Mouse (Mus musculus) left cerebral cortex, adult 2 months (tissue): ENCODE data around the gene Elovl6. TPM values are rescaled to one million over a fixed set of nuclear protein-coding genes. Genes with fewer than 3 reads are reported as not detected.

ENCODE experiments used
- DNase-seq, 2 experiments: peaks; one replicate each; pipeline ENCODE4 v3.0.0; 2021 to 2022; ENCODE audit warnings: low spot score in 2 of 2, mixed read lengths in 1 of 2; ENCODE audit errors: extremely low spot score in 1 of 2
- H3K27ac ChIP-seq: fragments of 200-600 bp; 2 replicates; pipeline ENCODE4 v1.8.1; 2022
- H3K4me3 ChIP-seq: fragments of 200-600 bp; 2 replicates; pipeline ENCODE4 v1.8.1; 2022
- CTCF ChIP-seq: fragments of 200-600 bp; IDR thresholded peaks from 2 replicates; pipeline ENCODE4 v1.8.1; 2022; ENCODE audit warnings: antibody characterized with exemption, mild to moderate bottlenecking, moderate library complexity
- intact Hi-C: fragments of 180-260 bp; cut with DNase I; formaldehyde crosslinking; loops from one replicate; pipeline ENCODE4 v1.15.1; 2025
- total RNA-seq, 2 experiments: library from RNA; stranded (reverse); gene quantifications; 2 replicates each; pipeline ENCODE4 v1.2.3; 2021

Elovl6 gene
- total RNA-seq, 2 experiments from 2014 or later, result 27.5 to 29.3 TPM

- DNase-seq, result no peak
- H3K4me3 ChIP-seq, result peak overlapping the region; percentile 40; the same call in 1 of the 2 replicates
- peak overlapping the region; percentile 95 for H3K27ac ChIP-seq
- no peak for TF ChIP-seq CTCF
- intact Hi-C loops, result loop anchor here (2.0 to 5.0 kb wide), 2 partner anchors 51 to 56 kb away; no protein-coding TSS in a partner anchor
These were observed 59.1 kb downstream of the Elovl6 start for GRCm38 (mm10) chr3:129591251-129591650.

- intact Hi-C loops, result loop anchor here (2.0 to 5.0 kb wide), 2 partner anchors 51 to 57 kb away; no protein-coding TSS in a partner anchor
- no peak for DNase-seq
- H3K4me3 ChIP-seq, result no peak overlapping the region
- H3K27ac ChIP-seq, result no peak overlapping the region
- TF ChIP-seq CTCF, result no peak
These were observed 59.6 kb downstream of the Elovl6 start for GRCm38 (mm10) chr3:129591761-129592160.

DNA sequence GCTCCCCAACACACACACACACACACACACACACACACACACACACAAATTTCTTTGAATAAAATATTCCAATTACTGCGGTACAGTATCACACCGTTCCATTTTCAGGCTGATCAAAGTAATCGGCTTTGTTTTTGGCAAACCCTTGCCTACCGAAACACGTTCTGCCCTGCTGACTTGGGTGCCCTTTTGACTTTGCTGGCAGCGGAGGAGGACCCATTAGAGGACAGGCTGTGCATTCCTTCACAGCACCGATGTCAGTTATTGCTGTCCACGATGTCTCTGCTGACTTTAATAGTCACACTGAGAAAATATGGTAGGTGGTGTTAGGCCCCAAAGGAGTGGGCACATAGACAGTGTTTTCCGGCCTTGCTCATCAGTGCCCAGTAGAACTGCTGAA is 60.8 kb downstream of the Elovl6 start:
- DNase-seq, result no peak
- H3K27ac ChIP-seq, result no peak overlapping the region
- no peak for TF ChIP-seq CTCF
- intact Hi-C loops, result loop anchor here (5.0 kb wide), 1 partner anchor 49 kb away; no protein-coding TSS in a partner anchor
- no peak overlapping the region for H3K4me3 ChIP-seq

DNA sequence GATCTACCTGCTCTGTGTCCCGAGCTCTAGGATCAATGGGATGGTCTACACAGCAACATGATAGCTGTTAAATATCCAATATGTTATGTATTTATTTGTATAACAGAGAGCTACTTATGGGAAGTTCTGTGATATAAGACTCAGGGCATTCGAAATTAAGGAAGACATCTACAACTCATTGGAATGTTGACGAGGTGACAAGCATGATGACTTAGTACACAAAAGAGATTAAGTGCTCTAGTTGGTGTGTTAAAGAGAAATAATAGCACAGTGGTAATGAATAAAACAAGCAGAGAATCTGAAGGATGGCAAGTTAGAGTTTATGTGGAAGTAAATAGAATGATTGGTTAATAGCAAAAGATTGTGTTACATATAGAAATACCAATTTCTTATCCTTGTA is 61.6 kb downstream of the Elovl6 start:
- intact Hi-C loops, result loop anchor here (5.0 kb wide), 1 partner anchor 49 kb away; no protein-coding TSS in a partner anchor
- H3K27ac ChIP-seq, result no peak overlapping the region
- DNase-seq, result no peak
- H3K4me3 ChIP-seq, result no peak overlapping the region
- TF ChIP-seq CTCF, result no peak

DNA sequence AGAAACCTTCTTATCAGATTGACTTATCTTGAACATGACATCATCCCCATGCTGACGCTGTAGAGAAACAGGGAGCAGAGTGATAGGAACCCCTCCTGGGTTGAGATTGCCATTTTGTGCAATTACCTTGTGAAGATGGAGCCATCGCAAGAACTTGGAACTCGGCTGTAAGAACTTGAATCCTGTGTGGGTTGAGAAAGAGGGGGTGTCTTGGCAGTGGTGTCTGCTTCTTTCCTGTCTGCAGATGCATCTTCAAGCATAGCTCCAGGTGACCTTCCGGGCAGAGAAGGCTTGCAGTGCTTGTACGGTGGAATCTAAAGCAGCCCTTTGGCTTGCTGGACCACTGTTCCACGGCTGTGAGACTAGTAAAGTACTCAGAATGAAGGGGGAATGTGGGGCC is 63.9 kb downstream of the Elovl6 start:
- DNase-seq, result no peak
- no peak overlapping the region for H3K27ac ChIP-seq
- TF ChIP-seq CTCF, result no peak
- intact Hi-C loops, result no loop called here
- H3K4me3 ChIP-seq, result no peak overlapping the region

GRCm38 (mm10) chr3:129602289-129602688 is 70.1 kb downstream of the Elovl6 start:
- no peak overlapping the region for H3K27ac ChIP-seq
- H3K4me3 ChIP-seq, result no peak overlapping the region
- DNase-seq, result no peak
- intact Hi-C loops, result no loop called here
- no peak for TF ChIP-seq CTCF

DNA sequence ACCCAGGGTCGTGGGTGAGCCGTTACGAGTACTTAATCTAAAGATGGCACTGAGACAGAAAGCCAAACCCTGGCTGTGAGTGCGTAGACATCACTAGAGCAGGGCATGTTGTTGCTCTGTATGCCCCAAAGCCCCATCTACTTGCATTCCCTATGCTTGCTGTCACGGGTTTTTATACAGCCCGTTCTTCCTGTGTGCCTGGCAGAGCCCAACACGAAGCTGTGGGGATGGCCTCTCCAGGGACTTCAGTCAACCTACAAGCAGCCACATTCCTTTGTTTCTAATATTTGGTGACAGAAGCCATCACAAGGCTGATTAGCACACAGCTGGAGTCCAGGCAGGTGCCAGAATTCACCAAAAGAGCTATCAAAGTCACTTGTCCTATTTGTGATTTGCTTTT is 73.3 kb downstream of the Elovl6 start:
- TF ChIP-seq CTCF, result no peak
- no peak overlapping the region for H3K4me3 ChIP-seq
- H3K27ac ChIP-seq, result no peak overlapping the region
- DNase-seq, result no peak
- intact Hi-C loops, result no loop called here

GRCm38 (mm10) chr3:129605934-129606333 is 73.8 kb downstream of the Elovl6 start:
- Histone ChIP-seq H3K4me3 (no peak overlapping the region), H3K27ac (no peak overlapping the region)
- DNase-seq, result no peak
- TF ChIP-seq CTCF, result no peak
- intact Hi-C loops, result no loop called here

GRCm38 (mm10) chr3:129611626-129612025 is 79.5 kb downstream of the Elovl6 start:
- intact Hi-C loops, result no loop called here
- Histone ChIP-seq H3K27ac (no peak overlapping the region), H3K4me3 (no peak overlapping the region)
- no peak for DNase-seq
- TF ChIP-seq CTCF, result no peak

GRCm38 (mm10) chr3:129612311-129613097 is 80.3 kb downstream of the Elovl6 start:
- Histone ChIP-seq H3K4me3 (peak overlapping the region; percentile 37), H3K27ac (no peak overlapping the region)
- DNase-seq, result peak in 1 of 2 experiments; percentile 24
- TF ChIP-seq CTCF, result no peak
- intact Hi-C loops, result no loop called here

DNA sequence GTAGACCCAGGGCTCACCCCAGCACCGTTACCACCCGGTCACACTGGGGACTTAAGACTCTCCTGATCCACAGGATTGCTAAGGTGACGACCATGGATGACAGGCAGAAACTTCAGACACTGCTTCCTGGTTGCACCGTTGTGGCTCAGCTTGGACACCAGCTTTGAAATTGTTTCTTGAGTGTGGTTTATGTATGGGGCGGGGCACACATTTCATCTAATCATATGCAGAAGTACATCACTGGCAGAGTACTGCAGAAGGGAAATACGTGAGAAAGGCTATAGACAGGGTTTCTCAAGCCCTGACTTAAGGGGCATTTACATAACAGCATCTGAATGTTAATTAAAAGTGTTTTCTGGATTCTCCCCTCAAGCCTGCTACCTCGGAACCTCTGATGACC is 81.6 kb downstream of the Elovl6 start:
- TF ChIP-seq CTCF, result no peak
- intact Hi-C loops, result no loop called here
- DNase-seq, result no peak
- H3K27ac ChIP-seq, result no peak overlapping the region
- H3K4me3 ChIP-seq, result no peak overlapping the region

DNA sequence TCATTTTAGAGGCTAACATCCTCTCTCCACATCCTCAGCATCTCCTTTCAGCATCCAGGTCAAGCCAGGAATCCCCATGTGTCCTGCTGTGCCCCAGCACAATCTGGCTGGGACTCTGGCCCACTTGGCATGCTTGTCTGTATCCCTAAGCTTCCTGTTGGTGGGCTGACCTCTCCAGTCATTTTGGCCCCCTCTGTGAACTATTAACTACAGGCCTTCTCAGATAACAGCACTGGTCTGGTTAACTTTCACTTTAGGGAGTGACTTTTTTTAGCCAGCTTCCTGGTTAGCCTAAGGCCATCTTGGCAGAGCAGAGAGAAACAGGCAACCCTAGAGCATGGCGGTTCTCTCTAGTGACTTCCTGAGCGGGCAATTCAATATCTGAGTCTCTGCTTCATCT is 82.1 kb downstream of the Elovl6 start:
- H3K4me3 ChIP-seq, result no peak overlapping the region
- intact Hi-C loops, result no loop called here
- no peak for DNase-seq

DNA sequence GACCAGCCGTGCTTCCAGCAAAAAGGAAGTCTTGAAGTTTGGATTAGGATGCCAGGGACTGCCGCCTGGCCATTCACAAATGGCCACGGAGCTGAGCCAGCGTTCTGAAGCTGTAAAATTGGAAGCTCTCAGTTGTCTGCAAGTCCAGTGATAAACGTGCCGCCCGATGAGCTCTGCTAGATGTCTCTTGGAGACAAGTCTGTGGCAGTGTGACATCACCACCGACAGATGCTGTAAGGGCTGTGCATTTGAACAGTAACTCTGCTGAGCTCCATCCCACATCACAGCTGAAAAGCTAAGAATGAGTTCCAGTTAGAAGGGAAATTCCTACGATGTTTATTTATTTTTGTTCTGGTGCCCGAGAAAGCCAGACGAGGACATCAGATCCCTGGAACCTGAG is 85.3 kb downstream of the Elovl6 start:
- no peak for DNase-seq
- no peak for TF ChIP-seq CTCF
- intact Hi-C loops, result no loop called here
- no peak overlapping the region for H3K27ac ChIP-seq
- no peak overlapping the region for H3K4me3 ChIP-seq

More for the DNA sequence above, 82.1 kb downstream of the Elovl6 start:
- no peak overlapping the region for H3K27ac ChIP-seq
- TF ChIP-seq CTCF, result no peak
